Mouse (Mus musculus) embryonic fibroblast, embryonic 13.5 days (primary cell): ENCODE results near the gene Col4a1. TPM values are rescaled to one million over a fixed set of nuclear protein-coding genes. Genes with fewer than 3 reads are reported as not detected.

Experiments used
- H3K27ac ChIP-seq: 2 replicates; pipeline ENCODE4 v1.5.1; 2012; ENCODE audit warnings: low read length, control low read depth, inconsistent platforms; ENCODE audit not compliant: insufficient read depth
- H3K4me1 ChIP-seq: 2 replicates; pipeline ENCODE4 v1.6.1; 2011; ENCODE audit warnings: low read length; ENCODE audit not compliant: control insufficient read depth, insufficient read depth
- H3K4me3 ChIP-seq: 2 replicates; pipeline ENCODE4 v1.5.1; 2011; ENCODE audit warnings: mild to moderate bottlenecking, control low read depth, low read length; ENCODE audit not compliant: insufficient read depth
- CTCF ChIP-seq: IDR thresholded peaks from 2 replicates; pipeline ENCODE4 v1.5.1; 2011; ENCODE audit warnings: mild to moderate bottlenecking, control low read depth, low read length, moderate library complexity, borderline replicate concordance; ENCODE audit not compliant: insufficient read depth
- POLR2A ChIP-seq: IDR thresholded peaks from 2 replicates; pipeline ENCODE4 v1.6.1; 2011; ENCODE audit warnings: low read depth, mild to moderate bottlenecking, control low read depth, low read length, moderate library complexity
- polyA plus RNA-seq: library from polyadenylated mRNA; stranded (reverse); fragments of >200 nt; gene quantifications from 2 replicates; pipeline ENCODE4 v1.2.4, GENCODE M21; 2011; ENCODE audit warnings: low read depth; ENCODE audit not compliant: missing spikeins, insufficient read length

Gene Col4a1
- polyA plus RNA-seq, 1 experiment = 757 TPM

DNA sequence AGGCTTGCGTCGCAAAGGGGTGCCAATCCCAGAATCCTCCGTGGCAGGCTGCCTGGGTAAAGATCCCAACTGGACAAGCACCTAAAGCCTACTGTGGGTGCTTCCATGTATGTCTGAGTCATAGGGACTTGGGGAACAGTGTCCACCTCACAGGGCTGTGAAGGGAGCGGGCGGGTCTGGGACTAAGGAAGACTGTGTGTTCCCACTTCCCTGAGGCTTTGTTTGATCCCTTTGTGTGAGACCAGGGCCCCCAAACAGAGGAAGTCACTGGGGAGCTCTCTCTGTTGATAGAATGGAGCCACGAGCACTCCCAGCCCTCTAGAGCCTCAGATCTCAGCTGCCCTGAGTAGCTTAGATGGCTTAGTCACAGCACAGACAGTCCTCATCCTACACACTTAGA is 3.5 kb upstream of the Col4a1 start:
- Histone ChIP-seq H3K4me3 (no peak overlapping the region), H3K27ac (no peak overlapping the region), H3K4me1 (peaks cover 11% of the 10 kb centered on the region; the same call in 1 of the 2 replicates)
- TF ChIP-seq CTCF (no peak), POLR2A (no peak)

- TF ChIP-seq POLR2A = no peak
- no peak for TF ChIP-seq CTCF
- Histone ChIP-seq H3K4me1 (peaks cover 11% of the 10 kb centered on the region; the same call in 1 of the 2 replicates), H3K27ac (no peak overlapping the region), H3K4me3 (no peak overlapping the region)
These were observed 2.7 kb upstream of the Col4a1 start for GRCm38 (mm10) chr8:11315179-11315943.

DNA sequence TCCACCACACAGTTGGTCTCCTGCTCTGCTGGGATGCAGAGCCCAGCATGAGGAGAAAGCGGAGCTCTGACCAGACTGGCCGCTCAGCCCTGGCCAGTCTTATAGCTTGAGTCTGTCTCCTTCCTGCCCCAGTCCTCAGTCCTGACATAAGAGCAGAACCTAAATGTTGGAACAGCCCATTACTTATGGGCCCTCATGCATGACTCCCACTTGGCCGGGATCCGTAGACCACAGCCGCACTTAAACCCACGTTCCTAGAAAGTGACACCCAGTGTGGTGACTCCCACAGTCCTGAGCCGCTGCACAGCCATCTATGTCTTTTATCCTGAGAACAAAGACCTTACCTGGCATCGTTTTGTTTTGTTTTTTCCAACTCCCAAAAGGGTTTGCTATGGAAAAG is 2.0 kb upstream of the Col4a1 start:
- TF ChIP-seq CTCF (no peak), POLR2A (peak; percentile 30; the same call in 1 of the 2 replicates)
- H3K27ac ChIP-seq = no peak overlapping the region
- peaks cover 11% of the 10 kb centered on the region; the same call in 1 of the 2 replicates for H3K4me1 ChIP-seq
- peak overlapping the region; percentile 72 for H3K4me3 ChIP-seq

DNA sequence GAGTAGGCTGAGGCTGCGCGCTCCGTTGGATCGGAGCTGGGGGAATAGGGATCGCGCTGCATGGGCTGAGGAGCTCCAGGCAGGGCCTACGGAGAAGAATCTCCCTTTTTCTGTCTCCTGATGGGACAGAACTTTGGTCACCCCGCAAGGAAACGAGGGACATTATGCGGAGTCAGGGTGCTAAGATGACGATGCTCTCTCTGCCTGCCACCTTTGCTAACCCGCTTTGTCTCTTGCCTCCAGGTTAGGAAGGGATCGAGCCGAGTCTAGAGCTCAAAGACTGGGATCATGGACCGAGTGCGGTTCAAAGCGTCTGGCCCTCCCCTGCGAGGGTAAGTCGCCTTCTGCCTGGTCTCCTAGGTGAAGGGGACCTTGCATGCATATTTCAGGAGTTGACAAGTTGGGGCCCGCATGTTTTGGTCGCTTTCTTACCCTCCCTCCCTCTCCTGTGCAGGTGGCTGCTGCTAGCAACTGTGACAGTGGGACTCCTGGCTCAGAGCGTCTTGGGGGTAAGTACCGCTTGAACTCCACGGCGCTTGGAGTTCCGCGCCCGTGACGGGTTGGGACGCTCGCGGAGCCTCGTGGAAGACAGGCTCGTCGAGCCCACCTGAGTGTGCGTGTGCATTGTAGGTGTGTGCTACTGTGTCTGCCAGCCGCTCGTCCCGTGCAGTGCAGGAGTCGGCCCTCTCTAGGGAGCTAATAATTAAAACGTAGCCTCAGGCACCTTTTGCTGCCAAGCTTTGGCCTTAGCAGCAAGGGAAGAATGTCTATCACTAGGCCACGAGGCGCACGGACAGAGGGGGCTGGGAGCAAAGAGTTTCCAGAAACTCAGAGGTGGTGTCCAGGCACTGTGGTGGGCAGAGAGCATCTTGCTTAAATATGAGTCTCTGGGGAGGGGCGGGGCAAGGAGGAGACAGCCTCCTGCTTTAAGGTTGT is 818 bp upstream of the Col4a1 start:
- Histone ChIP-seq H3K27ac (peak overlapping the region; percentile 29), H3K4me1 (peaks cover 11% of the 10 kb centered on the region; the same call in 1 of the 2 replicates), H3K4me3 (peak overlapping the region; percentile 72)
- TF ChIP-seq POLR2A = peak; percentile 73
- no peak for TF ChIP-seq CTCF

GRCm38 (mm10) chr8:11311681-11312348 is 811 bp downstream of the Col4a1 start:
- TF ChIP-seq POLR2A = no peak
- TF ChIP-seq CTCF = no peak
- peak overlapping the region; percentile 44 for H3K27ac ChIP-seq
- H3K4me1 ChIP-seq = peaks cover 11% of the 10 kb centered on the region; the same call in 1 of the 2 replicates
- H3K4me3 ChIP-seq = peak overlapping the region; percentile 72

GRCm38 (mm10) chr8:11310049-11310448 is 2.6 kb downstream of the Col4a1 start:
- Histone ChIP-seq H3K4me1 (peaks cover 8% of the 10 kb centered on the region; the same call in 1 of the 2 replicates), H3K27ac (0 out of 2 replicates have a peak overlapping the region, but pooled peaks have one; percentile 5)

DNA sequence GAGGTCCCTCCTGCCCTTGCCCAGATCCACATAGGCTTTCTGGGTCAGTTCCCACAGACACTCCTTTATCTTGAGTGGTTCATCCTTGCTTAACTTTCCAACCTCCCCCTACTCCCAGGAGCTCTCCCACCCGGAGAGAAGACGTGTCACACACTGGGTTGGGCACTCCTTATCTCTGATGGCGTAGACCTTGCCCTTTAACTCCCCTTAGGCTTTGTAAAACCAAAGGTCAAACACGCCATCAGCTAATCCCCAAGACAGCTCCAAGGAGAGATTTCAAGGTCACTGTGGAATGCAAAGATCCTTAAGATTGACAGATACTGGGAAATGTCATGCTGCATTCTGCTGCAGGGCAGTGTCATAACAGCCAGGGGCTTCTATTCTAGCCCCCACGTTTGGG is 3.4 kb downstream of the Col4a1 start:
- Histone ChIP-seq H3K4me1 (no peaks in the 10 kb centered on the region; the same call in 1 of the 2 replicates), H3K4me3 (no peak overlapping the region), H3K27ac (no peak overlapping the region)
- no peak for TF ChIP-seq CTCF
- TF ChIP-seq POLR2A = no peak

More at GRCm38 (mm10) chr8:11310049-11310448, 2.6 kb downstream of the Col4a1 start:
- H3K4me3 ChIP-seq = peak overlapping the region; percentile 72
- TF ChIP-seq CTCF = no peak
- no peak for TF ChIP-seq POLR2A

DNA sequence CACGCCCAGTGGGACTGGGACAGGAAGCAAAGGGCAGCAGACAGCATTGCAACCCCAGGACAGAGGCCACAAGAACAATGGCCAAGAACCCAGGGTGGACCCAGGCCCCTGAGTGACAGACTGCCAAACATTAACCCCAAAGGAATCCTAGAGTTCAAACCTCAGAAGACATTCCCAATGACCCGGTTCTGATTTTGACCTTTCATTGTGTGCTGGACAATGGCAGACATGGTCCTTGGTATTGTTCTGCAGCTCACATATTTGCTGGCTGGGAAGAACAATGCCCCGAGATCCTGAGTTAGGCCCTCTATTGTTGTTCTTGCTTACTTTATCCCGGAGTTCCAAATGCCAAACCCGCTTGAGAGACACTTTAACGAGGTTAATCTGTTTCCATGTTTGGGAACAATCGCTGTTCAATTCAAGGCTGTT is 4.0 kb downstream of the Col4a1 start:
- TF ChIP-seq CTCF (no peak), POLR2A (no peak)
- Histone ChIP-seq H3K4me1 (no peaks in the 10 kb centered on the region; the same call in 1 of the 2 replicates), H3K27ac (no peak overlapping the region), H3K4me3 (no peak overlapping the region)

DNA sequence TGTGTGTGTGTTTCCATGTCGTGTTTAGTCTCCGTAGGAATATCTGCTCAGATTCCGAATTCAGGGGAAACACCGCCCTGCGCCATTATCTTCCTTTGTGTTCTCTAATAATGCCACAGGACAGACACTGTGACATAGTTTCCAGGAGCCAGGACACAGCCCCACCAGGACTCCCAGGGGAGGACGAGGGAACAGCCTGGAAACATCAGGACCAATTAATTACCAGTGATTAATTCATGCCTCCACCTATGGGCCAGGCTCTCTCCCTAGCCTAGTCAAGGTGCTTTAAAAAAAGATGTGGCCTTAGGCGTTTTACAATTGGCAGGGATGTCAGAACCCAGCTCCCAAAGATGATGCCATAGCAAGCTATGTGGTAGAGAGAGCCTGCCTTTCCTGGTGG is 5.2 kb downstream of the Col4a1 start:
- no peak for TF ChIP-seq POLR2A
- TF ChIP-seq CTCF = no peak

More for the DNA sequence above, 5.2 kb downstream of the Col4a1 start:
- H3K4me3 ChIP-seq = no peak overlapping the region
- H3K27ac ChIP-seq = no peak overlapping the region
- H3K4me1 ChIP-seq = no peaks in the 10 kb centered on the region; the same call in 1 of the 2 replicates
